Mouse (Mus musculus) regulatory T cell (primary cell): ENCODE measurements around the gene Ttyh2.

Source experiments
- in situ Hi-C: fragments of 300-600 bp; cut with MboI, MseI; formaldehyde crosslinking; loops from one replicate; pipeline ENCODE4 v1.15.1; 2025; ENCODE audit warnings: high pct_unique_total_duplicates

Ttyh2 gene

GRCm38 (mm10) chr11:114657737-114658136 lies 17.5 kb upstream of the Ttyh2 start:
- in situ Hi-C loops: loop anchor here (25.0 kb wide), 1 partner anchor 1095 kb away; no protein-coding TSS in a partner anchor

DNA sequence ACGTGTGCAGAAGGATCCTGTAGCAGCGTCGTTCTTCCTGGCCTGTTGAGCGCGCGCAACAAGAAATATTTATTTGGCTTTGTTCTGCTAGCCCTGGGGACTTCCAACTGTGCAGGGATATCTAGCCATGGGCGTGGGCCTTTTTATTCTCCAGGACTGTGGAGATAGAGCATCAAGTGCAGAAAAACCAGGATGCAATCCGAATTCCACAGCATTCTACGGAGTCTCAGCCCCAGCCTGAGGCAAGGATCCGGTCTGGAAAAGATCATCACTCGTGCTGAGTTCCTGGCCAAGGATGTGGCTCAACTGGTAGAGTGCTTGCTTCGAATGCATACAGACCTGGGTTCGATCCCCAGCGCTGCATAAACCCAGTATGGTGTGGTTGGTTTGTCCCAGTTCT lies 13.1 kb upstream of the Ttyh2 start:
- in situ Hi-C loops: loop anchor here (25.0 kb wide), 1 partner anchor 1100 kb away; no protein-coding TSS in a partner anchor

DNA sequence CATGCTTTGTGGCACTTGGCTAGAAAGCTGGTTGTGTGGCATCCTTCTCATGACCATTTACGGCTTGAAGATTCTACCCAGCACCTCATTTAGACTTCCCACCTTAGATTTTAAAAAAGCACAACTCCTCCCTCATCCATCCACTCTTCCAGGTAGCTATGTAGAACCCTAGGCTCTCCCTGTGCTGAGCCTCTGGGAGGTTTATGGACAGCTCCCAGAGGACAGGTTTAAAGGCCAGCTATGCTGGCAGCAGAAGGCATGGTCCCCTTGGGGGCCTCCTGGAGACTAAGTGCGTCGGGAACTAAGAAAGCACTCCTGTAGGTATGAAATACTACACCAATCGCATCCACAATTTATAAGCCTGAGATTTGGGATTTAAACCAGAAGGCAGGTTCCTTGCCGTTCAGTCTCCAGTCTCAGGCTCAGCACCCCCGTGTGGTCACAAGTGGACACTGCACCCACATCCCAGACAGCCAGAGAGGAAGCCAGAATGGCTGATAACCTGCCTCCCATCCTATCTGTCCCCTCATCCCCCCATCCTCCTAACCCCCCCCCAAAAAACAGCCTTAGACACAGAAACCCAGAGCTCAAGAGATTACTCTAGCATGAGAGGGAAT lies 12.4 kb upstream of the Ttyh2 start:
- in situ Hi-C loops: loop anchor here (25.0 kb wide), 1 partner anchor 1101 kb away; no protein-coding TSS in a partner anchor

DNA sequence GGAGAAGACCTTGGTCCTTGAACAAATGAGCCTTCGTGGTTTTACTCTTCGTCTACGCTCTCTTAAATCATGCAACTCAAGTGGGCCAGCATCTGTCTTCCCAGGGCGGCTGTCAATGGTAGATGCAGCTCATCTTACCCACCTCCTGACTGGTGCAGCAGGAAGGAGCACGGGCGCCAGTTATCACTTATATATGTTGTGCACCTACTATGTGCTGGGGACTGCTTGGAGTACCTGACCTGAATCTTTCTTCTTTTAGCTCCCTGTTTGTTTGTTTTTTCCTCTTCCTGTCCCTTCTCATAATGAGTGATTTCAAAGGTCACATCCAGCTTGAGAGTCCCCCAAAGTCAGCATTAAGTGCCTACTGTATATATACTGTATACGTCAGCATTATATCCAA lies 11.1 kb upstream of the Ttyh2 start:
- in situ Hi-C loops: loop anchor here (25.0 kb wide), 1 partner anchor 1102 kb away; no protein-coding TSS in a partner anchor

GRCm38 (mm10) chr11:114665463-114665862 lies 9.8 kb upstream of the Ttyh2 start:
- in situ Hi-C loops: loop anchor here (25.0 kb wide), 1 partner anchor 1103 kb away; no protein-coding TSS in a partner anchor

DNA sequence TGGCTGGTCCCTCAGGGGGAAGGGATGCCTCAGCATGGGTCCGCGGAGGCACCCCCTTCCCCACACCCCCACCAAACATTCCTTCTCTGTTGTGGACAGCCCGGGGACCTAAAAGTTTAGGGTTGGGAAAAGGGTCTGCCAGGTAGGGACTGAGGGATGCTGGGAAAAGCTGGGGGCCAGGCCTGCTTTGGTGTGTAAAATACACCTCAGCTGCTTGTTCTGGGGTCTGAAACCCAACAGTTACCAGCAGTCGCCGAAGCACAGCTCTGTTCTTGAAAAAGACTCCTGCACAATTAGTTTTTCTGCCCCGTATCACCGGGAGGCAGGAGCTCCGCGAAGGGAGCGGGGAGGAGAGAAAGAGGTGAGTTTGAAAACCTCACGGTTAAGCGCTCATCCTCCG lies 8.4 kb upstream of the Ttyh2 start:
- in situ Hi-C loops: loop anchor here (25.0 kb wide), 1 partner anchor 1104 kb away; no protein-coding TSS in a partner anchor

GRCm38 (mm10) chr11:114667236-114667931 lies 7.8 kb upstream of the Ttyh2 start:
- in situ Hi-C loops: loop anchor here (25.0 kb wide), 1 partner anchor 1105 kb away; no protein-coding TSS in a partner anchor

DNA sequence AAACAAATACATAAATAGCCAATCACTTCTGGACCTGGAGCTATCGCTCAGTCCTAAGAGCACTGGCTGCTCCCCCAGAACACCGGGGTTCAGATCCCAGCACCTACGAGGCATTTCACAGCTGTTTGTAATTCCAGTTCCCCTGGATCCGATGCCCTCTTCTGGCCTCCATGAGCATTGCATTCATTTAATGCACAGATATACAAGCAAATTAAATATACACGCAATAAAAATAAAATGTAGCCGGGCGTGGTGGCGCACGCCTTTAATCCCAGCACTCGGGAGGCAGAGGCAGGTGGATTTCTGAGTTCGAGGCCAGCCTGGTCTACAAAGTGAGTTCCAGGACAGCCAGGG lies 7.3 kb upstream of the Ttyh2 start:
- in situ Hi-C loops: loop anchor here (25.0 kb wide), 1 partner anchor 1106 kb away; no protein-coding TSS in a partner anchor

- in situ Hi-C loops: loop anchor here (25.0 kb wide), 1 partner anchor 1106 kb away; no protein-coding TSS in a partner anchor
These were observed 6.9 kb upstream of the Ttyh2 start, which contains the start of gene Rpl38 for GRCm38 (mm10) chr11:114668301-114668710. Rpl38 (plus strand) TSS chr11:114668524.

- in situ Hi-C loops: loop anchor here (25.0 kb wide), 1 partner anchor 1107 kb away; no protein-coding TSS in a partner anchor
These were observed 6.2 kb upstream of the Ttyh2 start for GRCm38 (mm10) chr11:114668741-114669623.

DNA sequence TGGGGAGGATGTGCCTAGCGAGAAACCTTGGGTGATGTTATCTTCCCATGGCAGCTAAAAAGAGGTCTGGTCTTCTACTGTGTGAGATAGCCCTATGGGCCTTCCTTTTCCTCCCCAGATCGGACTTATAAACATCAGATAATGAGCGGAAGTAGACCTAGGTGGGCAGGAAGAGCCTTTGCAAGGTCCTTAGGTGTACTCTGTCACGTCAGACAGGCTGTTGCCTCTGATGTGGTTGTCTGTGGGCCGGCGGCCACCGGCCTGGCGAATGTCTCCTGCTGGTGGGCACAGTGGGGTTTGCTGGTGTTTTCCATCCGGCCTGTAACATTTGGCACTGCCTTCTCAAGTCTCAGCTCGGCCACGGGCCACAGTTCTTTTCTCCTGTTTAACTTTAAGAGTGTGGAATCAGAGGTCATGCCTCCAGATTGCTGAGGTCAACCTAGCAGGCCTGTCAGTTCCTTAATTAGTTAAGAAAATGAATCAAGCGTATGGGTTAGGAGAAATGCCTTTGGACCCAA lies 5.5 kb upstream of the Ttyh2 start:
- in situ Hi-C loops: loop anchor here (25.0 kb wide), 1 partner anchor 1107 kb away; no protein-coding TSS in a partner anchor

DNA sequence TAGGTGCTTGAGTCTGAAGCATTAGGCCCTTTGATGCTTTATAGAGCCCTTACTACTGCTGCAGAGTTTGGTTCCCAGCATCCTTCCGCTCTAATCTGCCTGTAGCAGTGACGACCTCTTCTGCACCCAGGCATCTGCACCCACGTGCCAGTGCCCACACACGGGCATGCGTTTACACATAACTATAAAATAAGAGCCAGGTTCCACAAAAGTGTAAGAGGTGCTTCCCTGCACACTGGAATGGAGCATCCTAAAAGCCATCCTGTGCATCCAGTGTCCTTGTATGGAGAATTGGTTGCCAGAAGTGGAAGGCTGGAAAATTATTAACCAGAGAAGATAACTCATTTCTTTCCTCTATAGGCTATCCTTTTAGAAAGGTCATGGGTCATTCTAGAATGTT lies 4.1 kb upstream of the Ttyh2 start:
- in situ Hi-C loops: loop anchor here (25.0 kb wide), 1 partner anchor 1109 kb away; no protein-coding TSS in a partner anchor

DNA sequence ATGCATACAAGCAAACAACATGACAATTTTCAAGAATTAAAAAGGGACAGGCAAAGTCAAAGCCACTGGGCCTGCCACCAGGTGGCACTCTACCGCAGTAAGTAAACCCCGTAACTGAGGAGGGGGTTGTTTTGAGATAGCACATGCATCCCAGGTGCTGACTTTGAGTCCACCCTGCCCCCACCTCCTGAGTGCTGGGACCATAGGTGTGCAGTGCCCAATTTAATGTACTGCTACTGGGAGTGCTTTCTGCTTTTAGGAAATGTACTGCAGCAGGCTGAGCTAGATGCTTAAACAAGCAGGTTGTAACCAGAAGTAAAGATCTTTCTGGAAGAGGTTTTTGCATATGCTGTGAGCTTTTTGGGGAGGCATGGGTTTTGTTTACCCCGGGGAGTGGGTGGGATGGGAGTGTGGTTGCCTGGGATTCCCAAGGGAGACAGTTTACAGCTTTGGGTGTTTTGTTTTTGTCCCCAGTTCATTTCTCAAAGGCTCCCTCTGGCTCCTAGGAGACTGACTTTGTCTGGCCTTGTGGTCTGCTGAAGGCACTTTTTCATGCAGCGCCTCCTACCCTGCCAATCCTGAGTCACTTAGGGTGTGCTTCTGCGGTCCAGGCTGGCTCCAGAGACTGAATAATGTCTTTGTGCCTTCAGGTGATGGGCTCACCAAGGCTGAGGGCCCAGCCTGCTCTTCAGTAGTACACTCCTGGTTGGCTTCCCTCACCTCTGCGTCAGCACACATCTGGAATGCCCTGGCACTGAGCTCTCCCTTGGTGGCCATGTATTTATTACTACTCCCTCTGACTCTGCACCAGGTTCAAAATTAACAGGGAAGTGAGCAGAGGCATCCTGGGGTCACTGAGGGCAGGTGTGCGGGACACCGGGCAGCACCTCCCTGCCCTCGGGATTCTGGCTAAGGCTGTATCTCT lies 2.2 kb upstream of the Ttyh2 start:
- in situ Hi-C loops: loop anchor here (25.0 kb wide), 1 partner anchor 1111 kb away; no protein-coding TSS in a partner anchor

- in situ Hi-C loops: loop anchor here (25.0 kb wide), 1 partner anchor 1111 kb away; no protein-coding TSS in a partner anchor
These were observed 1.5 kb upstream of the Ttyh2 start for GRCm38 (mm10) chr11:114673719-114674050.

GRCm38 (mm10) chr11:114674180-114674579 lies 1.1 kb upstream of the Ttyh2 start:
- in situ Hi-C loops: loop anchor here (25.0 kb wide), 1 partner anchor 1112 kb away; no protein-coding TSS in a partner anchor

DNA sequence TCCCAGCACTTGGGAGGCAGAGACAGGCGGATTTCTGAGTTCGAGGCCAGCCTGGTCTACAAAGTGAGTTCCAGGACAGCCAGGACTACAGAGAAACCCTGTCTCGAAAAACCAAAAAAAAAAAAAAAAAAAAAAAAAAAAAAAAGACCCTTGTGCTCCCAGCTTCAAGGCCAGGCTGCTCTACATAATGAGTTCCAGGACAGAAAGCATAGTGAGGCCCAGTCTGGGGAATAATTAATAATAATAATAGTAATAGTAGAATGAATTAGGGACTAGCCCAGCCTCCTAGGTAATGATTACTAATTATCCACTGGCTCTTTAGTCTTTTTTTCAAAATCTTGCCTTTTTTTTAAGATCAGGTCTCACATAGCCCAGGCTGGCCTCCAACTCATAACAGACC lies 435 bp upstream of the Ttyh2 start:
- in situ Hi-C loops: loop anchor here (25.0 kb wide), 1 partner anchor 1112 kb away; no protein-coding TSS in a partner anchor

- in situ Hi-C loops: no loop called here
These were observed 683 bp downstream of the Ttyh2 start for GRCm38 (mm10) chr11:114675826-114676401.

DNA sequence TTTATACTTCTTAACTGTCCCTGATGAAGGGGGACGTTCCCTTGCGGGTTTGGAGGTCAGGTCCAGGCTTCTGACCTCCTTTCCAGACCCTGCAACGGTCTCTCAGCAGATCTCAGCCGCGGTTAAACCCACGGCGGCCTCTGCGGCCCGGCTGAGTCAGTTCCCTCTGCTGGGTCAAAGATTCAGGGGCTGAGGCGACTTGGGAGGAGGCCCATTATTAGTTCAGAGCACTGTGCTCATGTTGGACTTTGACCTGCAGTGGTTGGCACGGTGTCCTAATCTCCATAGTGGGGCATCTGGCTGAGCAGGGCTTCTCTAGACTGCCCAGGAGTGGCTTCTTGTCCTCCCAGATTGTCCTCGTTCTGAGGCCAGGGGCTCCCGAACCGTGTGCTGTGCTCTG lies 1.2 kb downstream of the Ttyh2 start:
- in situ Hi-C loops: no loop called here

GRCm38 (mm10) chr11:114676896-114677530 lies 1.8 kb downstream of the Ttyh2 start:
- in situ Hi-C loops: no loop called here
